Mouse (Mus musculus) cerebellum, adult 2 months (tissue): ENCODE results near the gene Pcsk2.

Experiments
- CTCF ChIP-seq: fragments of 200-500 bp; IDR thresholded peaks from 2 replicates; pipeline ENCODE4 v1.5.1; 2011; ENCODE audit warnings: low read depth, mild to moderate bottlenecking, control low read depth, low read length, moderate library complexity, borderline replicate concordance; ENCODE audit not compliant: insufficient read depth
- POLR2A ChIP-seq: fragments of 200-500 bp; IDR thresholded peaks from 2 replicates; pipeline ENCODE4 v1.6.1; 2011; ENCODE audit warnings: low read length, control low read depth, borderline replicate concordance; ENCODE audit not compliant: insufficient read depth

DNA sequence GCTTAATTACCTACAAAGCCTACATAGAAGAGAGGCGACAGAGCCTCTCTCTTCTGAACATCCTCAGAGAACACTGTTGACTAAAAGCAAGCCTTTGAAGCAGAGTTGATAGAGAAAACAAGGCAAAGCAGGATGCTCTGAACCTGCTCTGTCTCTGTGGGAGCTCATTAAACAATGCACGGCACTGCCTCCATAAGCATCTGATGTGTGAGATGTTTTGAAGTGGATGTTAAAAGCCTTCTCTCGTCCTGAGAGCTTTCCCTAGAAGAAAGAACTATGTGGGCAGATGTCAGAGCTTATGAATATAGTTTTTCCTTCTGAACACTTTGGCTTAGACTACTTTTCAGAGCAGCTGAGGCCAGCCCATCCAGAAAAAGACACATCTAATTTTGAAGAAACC is 145.3 kb downstream of the Pcsk2 start:
- no peak for TF ChIP-seq POLR2A
- no peak for TF ChIP-seq CTCF
